Mouse (Mus musculus) small intestine, adult 2 months (tissue): ENCODE results near the gene Triobp. TPM values are rescaled to one million over a fixed set of nuclear protein-coding genes. Genes with fewer than 3 reads are reported as not detected.

Source experiments
- H3K27ac ChIP-seq: fragments of 200-500 bp; 2 replicates; pipeline ENCODE4 v1.5.1; 2012; ENCODE audit warnings: low read depth, low read length, control low read depth, inconsistent platforms; ENCODE audit not compliant: insufficient read depth
- H3K27me3 ChIP-seq: fragments of 200-500 bp; 2 replicates; pipeline ENCODE4 v1.6.1; 2012; ENCODE audit warnings: mild to moderate bottlenecking, moderate library complexity, low read length, inconsistent platforms; ENCODE audit not compliant: control insufficient read depth, insufficient read depth
- H3K36me3 ChIP-seq: fragments of 200-500 bp; 2 replicates; pipeline ENCODE4 v1.6.1; 2012; ENCODE audit warnings: mild to moderate bottlenecking, low read length, control low read depth, inconsistent platforms; ENCODE audit not compliant: control insufficient read depth, insufficient read depth
- H3K4me1 ChIP-seq: fragments of 200-500 bp; 2 replicates; pipeline ENCODE4 v1.6.1; 2012; ENCODE audit warnings: low read length, inconsistent platforms, mixed read lengths; ENCODE audit not compliant: control insufficient read depth, insufficient read depth, insufficient read length
- H3K4me3 ChIP-seq: fragments of 200-500 bp; 2 replicates; pipeline ENCODE4 v1.5.1; 2012; ENCODE audit warnings: low read depth, mild to moderate bottlenecking, control low read depth, inconsistent platforms, low read length, moderate library complexity
- CTCF ChIP-seq: fragments of 200-500 bp; IDR thresholded peaks from 2 replicates; pipeline ENCODE4 v1.5.1; 2012; ENCODE audit warnings: low read depth, mild to moderate bottlenecking, control low read depth, inconsistent platforms, low read length, moderate library complexity, mixed read lengths; ENCODE audit not compliant: insufficient replicate concordance, insufficient read length; ENCODE audit errors: extremely low read depth
- POLR2A ChIP-seq: fragments of 200-500 bp; IDR thresholded peaks from 2 replicates; pipeline ENCODE4 v1.6.1; 2012; ENCODE audit warnings: low read depth, mild to moderate bottlenecking, control low read depth, inconsistent platforms, low read length, moderate library complexity
- WGBS: fragments of 180-500 bp; shearing (Covaris S2); methylation state at CpG from one replicate; pipeline ENCODE4 v1.1.7; 2018; 5-methylcytosine and 5-hydroxymethylcytosine counted together
- polyA plus RNA-seq: library from polyadenylated mRNA; depleted of rRNA; stranded (reverse); fragments of >200 nt; gene quantifications from 2 replicates; pipeline ENCODE4 v1.2.3, GENCODE M21; 2012

The Triobp gene
- polyA plus RNA-seq, 1 experiment = 123 TPM

DNA sequence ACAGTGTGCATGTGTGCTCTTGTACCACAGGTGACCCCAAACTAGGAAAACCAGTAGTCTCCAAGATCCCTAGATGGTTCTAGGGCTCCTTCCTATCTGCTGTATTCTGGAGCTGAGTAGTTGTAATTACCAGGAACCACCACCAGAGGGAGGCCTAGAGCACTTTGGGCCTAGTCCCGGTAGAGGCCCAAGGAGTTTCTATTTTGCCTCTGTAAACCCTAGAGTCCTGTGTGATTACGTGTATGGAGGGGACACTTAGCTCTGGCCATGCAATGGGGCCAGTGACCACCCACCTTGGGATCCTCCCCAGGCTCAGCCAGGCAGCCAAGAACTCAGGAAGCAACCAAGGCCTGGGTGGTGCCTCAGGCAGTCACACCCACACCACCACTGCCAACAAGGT lies 44.3 kb upstream of the Triobp start:
- Histone ChIP-seq H3K36me3 (peaks cover 14% of the 10 kb centered on the region; the same call in 1 of the 2 replicates), H3K27me3 (no peaks in the 10 kb centered on the region), H3K4me3 (no peak overlapping the region), H3K27ac (no peak overlapping the region), H3K4me1 (peaks cover 17% of the 10 kb centered on the region)
- TF ChIP-seq POLR2A = no peak
- peak; percentile 78; the same call in 1 of the 2 replicates for TF ChIP-seq CTCF
- WGBS = 0% methylated on average over 2 of the region's 2 CpGs

DNA sequence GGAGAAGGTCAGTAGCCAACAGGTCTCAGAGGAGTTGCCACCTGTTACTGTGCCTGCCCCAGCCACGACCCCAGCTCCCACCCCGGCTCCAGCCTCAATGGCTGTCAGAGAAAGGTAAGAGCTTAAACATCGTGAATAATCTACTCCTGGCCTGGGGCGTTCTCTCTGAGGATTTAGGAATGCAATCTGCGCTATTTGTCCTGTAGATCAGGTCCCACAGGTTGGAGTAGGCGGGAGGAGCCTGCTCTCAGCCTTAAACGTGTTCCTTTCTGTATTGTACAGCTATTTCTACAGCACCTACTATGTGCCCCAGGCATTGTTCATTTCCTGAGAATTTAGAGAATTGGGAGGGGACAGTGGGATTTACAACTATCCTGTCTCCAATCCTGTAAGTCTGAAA lies 39.1 kb upstream of the Triobp start:
- TF ChIP-seq POLR2A (no peak), CTCF (no peak)
- H3K27ac ChIP-seq = no peak overlapping the region
- H3K27me3 ChIP-seq = no peaks in the 10 kb centered on the region
- H3K4me3 ChIP-seq = no peak overlapping the region
- peaks cover 3% of the 10 kb centered on the region; the same call in 1 of the 2 replicates for H3K4me1 ChIP-seq
- peaks cover 22% of the 10 kb centered on the region; the same call in 1 of the 2 replicates for H3K36me3 ChIP-seq
- WGBS = 73% methylated on average over 7 of the region's 7 CpGs

- 81% methylated on average over 8 of the region's 8 CpGs for WGBS
- Histone ChIP-seq H3K4me1 (peaks cover 4% of the 10 kb centered on the region), H3K27ac (no peak overlapping the region), H3K27me3 (no peaks in the 10 kb centered on the region), H3K4me3 (no peak overlapping the region), H3K36me3 (peaks cover 22% of the 10 kb centered on the region; the same call in 1 of the 2 replicates)
- no peak for TF ChIP-seq CTCF
- no peak for TF ChIP-seq POLR2A
Measured at GRCm38 (mm10) chr15:78908982-78909381, 38.5 kb upstream of the Triobp start.

DNA sequence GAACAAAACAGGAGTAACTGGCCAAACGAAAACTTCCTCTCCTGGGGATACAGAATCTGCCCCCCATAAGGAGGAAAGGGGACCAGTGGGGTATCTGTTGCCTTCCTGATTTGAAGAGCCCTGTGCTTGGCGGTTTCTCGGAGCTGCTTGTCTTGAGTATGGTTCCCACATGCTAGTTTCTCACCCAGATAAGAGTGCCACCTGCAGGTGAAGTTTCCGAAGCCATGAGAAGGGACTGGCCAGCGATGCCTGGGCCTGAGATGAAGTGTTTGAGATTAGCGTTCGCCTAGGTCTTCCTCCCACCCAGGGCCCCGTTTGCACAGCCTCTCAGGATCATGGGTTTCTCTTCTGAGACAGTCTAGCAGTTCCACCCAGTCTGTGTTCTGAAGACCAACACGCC lies 35.5 kb upstream of the Triobp start:
- H3K4me1 ChIP-seq = peaks cover 11% of the 10 kb centered on the region
- 34% methylated on average over 9 of the region's 9 CpGs for WGBS
- peaks cover 9% of the 10 kb centered on the region; the same call in 1 of the 2 replicates for H3K36me3 ChIP-seq
- no peaks in the 10 kb centered on the region for H3K27me3 ChIP-seq
- peak; percentile 44; the same call in 1 of the 2 replicates for TF ChIP-seq CTCF
- TF ChIP-seq POLR2A = no peak
- H3K27ac ChIP-seq = no peak overlapping the region
- no peak overlapping the region for H3K4me3 ChIP-seq

GRCm38 (mm10) chr15:78913632-78914090 lies 33.9 kb upstream of the Triobp start, which contains the start of gene Pdxp:
TSS of gene Pdxp (plus strand) at chr15:78913919.
- WGBS = 1% methylated on average over 51 of the region's 51 CpGs
- H3K4me3 ChIP-seq = peak within 1 kb of the TSS; percentile 61
- TF ChIP-seq CTCF (no peak), POLR2A (0 out of 2 replicates have a peak, but pooled peaks have one; percentile 32)
- H3K27ac ChIP-seq = no peak within 1 kb of the TSS
- no peaks in the 10 kb centered on the region for H3K27me3 ChIP-seq
- H3K4me1 ChIP-seq = peaks cover 11% of the 10 kb centered on the region
- peaks cover 8% of the 10 kb centered on the region; the same call in 1 of the 2 replicates for H3K36me3 ChIP-seq

- Histone ChIP-seq H3K4me3 (peak overlapping the region; percentile 61), H3K4me1 (peaks cover 11% of the 10 kb centered on the region), H3K36me3 (peaks cover 8% of the 10 kb centered on the region; the same call in 1 of the 2 replicates), H3K27ac (no peak overlapping the region), H3K27me3 (no peaks in the 10 kb centered on the region)
- WGBS = 2% methylated on average over 87 of the region's 87 CpGs
- TF ChIP-seq POLR2A (no peak), CTCF (no peak)
Measured at GRCm38 (mm10) chr15:78914091-78914822, 33.3 kb upstream of the Triobp start.

DNA sequence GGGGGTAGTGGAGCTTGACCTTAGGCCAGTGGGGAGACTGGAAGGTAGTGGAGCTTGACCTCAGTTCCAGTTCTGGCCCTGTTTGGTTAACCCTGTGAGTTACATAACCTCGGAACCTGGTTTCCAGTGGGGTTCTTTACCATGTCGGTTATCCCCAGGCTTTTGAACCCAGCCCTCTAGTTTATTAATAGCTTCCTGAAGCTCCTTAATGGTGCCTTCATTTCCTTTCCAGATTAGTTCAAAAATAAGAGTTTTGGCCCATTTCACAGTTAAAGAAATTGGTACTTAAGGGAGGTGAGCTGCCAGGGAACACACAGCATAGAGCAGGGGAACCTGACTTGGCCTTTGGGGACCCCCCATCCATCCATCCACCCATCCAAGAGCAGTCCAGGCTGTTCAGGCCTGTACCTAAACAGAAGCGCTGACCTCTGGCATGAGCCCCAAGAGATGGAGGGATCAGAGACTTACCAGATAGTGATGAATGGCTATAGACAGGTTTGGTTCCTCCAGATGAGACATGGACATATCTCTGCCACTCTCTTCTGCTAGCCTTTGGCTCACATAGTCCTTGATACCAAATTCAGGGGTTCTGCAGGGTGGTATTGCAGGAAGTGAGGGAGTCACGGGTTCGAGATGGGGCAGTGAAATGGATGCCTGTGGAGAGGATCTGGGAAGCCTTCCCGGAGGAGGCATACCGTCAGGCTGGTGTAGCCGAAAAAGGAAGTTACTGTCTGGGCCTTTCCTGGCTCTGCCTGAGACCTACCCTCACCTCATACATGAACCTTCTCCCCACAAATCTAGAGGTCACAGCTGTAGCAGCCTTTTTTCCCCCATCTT lies 32.5 kb upstream of the Triobp start:
- Histone ChIP-seq H3K27ac (no peak overlapping the region), H3K36me3 (peaks cover 6% of the 10 kb centered on the region; the same call in 1 of the 2 replicates), H3K27me3 (no peaks in the 10 kb centered on the region), H3K4me3 (peak overlapping the region; percentile 61; the same call in 1 of the 2 replicates), H3K4me1 (peaks cover 11% of the 10 kb centered on the region)
- 63% methylated on average over 8 of the region's 8 CpGs for WGBS
- TF ChIP-seq POLR2A (no peak), CTCF (no peak)
